Mouse (Mus musculus) testis, adult 2 months (tissue): ENCODE data around the gene D030056L22Rik.

Source experiments
- CTCF ChIP-seq: fragments of 200-500 bp; IDR thresholded peaks from 2 replicates; pipeline ENCODE4 v1.5.1; 2012; ENCODE audit warnings: low read depth, mild to moderate bottlenecking, inconsistent platforms, low read length, moderate library complexity; ENCODE audit not compliant: control insufficient read depth, insufficient read depth, insufficient replicate concordance
- POLR2A ChIP-seq: fragments of 200-500 bp; IDR thresholded peaks from 2 replicates; pipeline ENCODE4 v1.6.1; 2012; ENCODE audit warnings: low read depth, mild to moderate bottlenecking, inconsistent platforms, low read length, moderate library complexity; ENCODE audit not compliant: control insufficient read depth

DNA sequence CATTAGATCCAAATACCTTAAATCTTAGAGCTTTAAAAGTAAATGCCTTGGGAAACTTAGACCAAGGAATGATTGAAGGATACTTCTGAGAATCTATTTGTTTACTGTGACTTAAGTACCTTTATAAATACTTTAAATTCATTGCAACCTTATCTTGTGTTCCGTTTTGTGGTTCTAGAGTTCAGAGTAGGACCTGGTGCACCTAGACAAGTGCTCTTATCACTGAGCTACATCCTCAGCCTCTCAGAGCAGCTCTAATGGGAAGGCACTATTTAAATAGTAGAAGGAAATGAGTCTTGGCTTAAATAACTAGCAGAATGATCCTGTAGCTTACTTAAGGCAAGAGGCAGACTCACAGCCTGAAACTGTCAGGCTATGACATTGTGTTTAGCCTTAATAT lies 17.4 kb upstream of the D030056L22Rik start:
- no peak for TF ChIP-seq CTCF
- TF ChIP-seq POLR2A, result no peak
